Mouse (Mus musculus) kidney, embryonic 14.5 days (tissue): Measurements from ENCODE around the gene Galr3. TPM values are rescaled to one million over a fixed set of nuclear protein-coding genes. Genes with fewer than 3 reads are reported as not detected.

Experiments used
- microRNA-seq: library from miRNA; unstranded; fragments of <30 nt; microRNA quantifications from one replicate; pipeline ENCODE4, GENCODE M21; 2016
- polyA plus RNA-seq: library from polyadenylated mRNA; unstranded; fragments of >200 nt; fragmentation: Nextera tagmentation; extraction: Ambion mirVana; gene quantifications from 2 replicates; pipeline ENCODE4 v1.2.1, GENCODE M21; 2014

The Galr3 gene
- polyA plus RNA-seq, 1 experiment from 2014 or later = 0.28 TPM

Small RNA genes lying within 50 kb of the gene (microRNA-seq; reads per million reads assigned to microRNA genes)
- gene Mir6956 = 1.5 reads per million

Other genes starting within 250 kb of the Galr3 start
- gene Card10, start 238.8 kb upstream of the Galr3 start, polyA plus RNA-seq = 6.1 and 10.2 TPM in 2 replicates
- gene Cdc42ep1, start 199.3 kb upstream of the Galr3 start, polyA plus RNA-seq = 28.4 and 37.9 TPM in 2 replicates
- 0.53 and 1.6 TPM in 2 replicates for gene Lgals2, start 186.4 kb upstream of the Galr3 start, polyA plus RNA-seq
- 33.9 and 44.8 TPM in 2 replicates for gene Gga1, start 164.7 kb upstream of the Galr3 start, polyA plus RNA-seq
- 0.19 and 0.59 TPM in 2 replicates for gene Gm49510, start 142.2 kb upstream of the Galr3 start, polyA plus RNA-seq
- gene Sh3bp1, start 142.1 kb upstream of the Galr3 start, polyA plus RNA-seq = 32.7 and 38.5 TPM in 2 replicates
- 20.5 and 25.8 TPM in 2 replicates for gene Pdxp, start 128.0 kb upstream of the Galr3 start, polyA plus RNA-seq
- 584 and 814 TPM in 2 replicates for gene Lgals1, start 115.2 kb upstream of the Galr3 start, polyA plus RNA-seq
- 55.8 and 64.6 TPM in 2 replicates for gene Nol12, start 107.0 kb upstream of the Galr3 start, polyA plus RNA-seq
- gene Triobp, start 94.2 kb upstream of the Galr3 start, polyA plus RNA-seq = 50.6 and 54.9 TPM in 2 replicates
- gene H1f0, start 13.4 kb upstream of the Galr3 start, polyA plus RNA-seq = 137 and 306 TPM in 2 replicates
- gene Ankrd54, start 21.0 kb downstream of the Galr3 start, polyA plus RNA-seq = 48.6 and 54.2 TPM in 2 replicates
- gene Eif3l, start 33.3 kb downstream of the Galr3 start, polyA plus RNA-seq = 207 and 265 TPM in 2 replicates
- 6.5 and 7.2 TPM in 2 replicates for gene Micall1, start 67.0 kb downstream of the Galr3 start, polyA plus RNA-seq
- gene Polr2f, start 99.1 kb downstream of the Galr3 start, polyA plus RNA-seq = 352 and 434 TPM in 2 replicates
- gene 1700088E04Rik, start 99.4 kb downstream of the Galr3 start, polyA plus RNA-seq = 7.1 and 8.8 TPM in 2 replicates
- 0.21 and 0.22 TPM in 2 replicates for gene Sox10, start 123.4 kb downstream of the Galr3 start, polyA plus RNA-seq
- gene Pick1, start 187.3 kb downstream of the Galr3 start, polyA plus RNA-seq = 25.8 and 31.4 TPM in 2 replicates
- gene Gm49486, start 187.5 kb downstream of the Galr3 start, polyA plus RNA-seq = 0.21 and 0.61 TPM in 2 replicates
- 0.39 and 0.50 TPM in 2 replicates for gene Slc16a8, start 212.9 kb downstream of the Galr3 start, polyA plus RNA-seq
- 6.1 and 10.3 TPM in 2 replicates for gene Baiap2l2, start 243.7 kb downstream of the Galr3 start, polyA plus RNA-seq